Mouse (Mus musculus) neural tube, embryonic 10.5 days (tissue): ENCODE data around the gene Rad17.

Experiments used
- DNase-seq: peaks from one replicate; pipeline ENCODE4 v3.0.0-alpha.2; 2017; ENCODE audit warnings: low spot score; ENCODE audit errors: extremely low spot score

Gene Rad17

DNA sequence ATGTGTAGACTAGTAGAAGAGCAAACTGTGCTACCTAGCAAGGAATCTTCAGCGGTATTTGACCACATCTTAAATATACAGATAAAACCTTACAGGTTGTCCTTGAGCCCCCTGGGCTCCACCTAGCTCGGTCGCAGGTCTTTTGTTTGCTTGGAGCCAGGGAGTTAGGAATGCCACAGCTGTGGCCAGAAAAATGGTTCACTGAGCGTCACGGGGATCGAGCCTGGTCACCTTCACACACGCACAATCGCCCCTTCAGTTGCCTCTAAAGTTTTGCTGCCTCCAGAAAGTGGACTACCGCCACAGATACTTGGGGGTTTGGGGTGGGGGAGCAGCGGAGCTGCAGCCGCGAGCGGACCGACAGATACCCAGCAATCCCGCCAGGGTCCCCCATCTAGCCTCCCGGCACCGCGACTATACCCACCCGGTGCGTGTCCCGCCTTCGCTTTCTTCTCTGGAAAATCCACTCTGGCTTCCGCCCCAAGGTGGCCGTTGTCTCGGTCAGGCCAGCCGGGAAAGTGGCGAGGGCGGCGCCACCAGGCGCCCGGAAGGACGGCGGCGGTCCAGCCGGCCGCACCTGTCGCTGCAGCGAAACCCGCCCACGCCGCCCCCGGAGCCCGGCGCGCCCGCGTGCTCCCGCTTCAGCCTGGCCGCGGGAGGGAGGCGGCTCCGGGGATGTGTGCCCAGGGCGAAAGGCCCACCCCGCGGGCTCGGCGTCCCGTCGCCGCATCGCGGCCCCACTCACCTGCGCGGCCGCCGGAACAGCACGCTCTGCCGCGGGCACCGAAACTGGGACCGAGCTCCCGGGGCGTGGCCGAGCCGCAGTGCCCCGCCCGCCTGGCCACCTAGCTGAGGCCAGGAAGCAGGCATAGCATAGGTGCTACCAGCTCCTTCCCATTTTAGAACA is 34.4 kb downstream of the Rad17 start, which contains the start of gene Marveld2:
Marveld2 (minus strand) TSS at position 791 of the 907 bp plus-strand sequence.
- DNase-seq, result peak; percentile 47

- no peak for DNase-seq
These were observed 37.9 kb downstream of the Rad17 start for GRCm38 (mm10) chr13:100612903-100613302.

DNA sequence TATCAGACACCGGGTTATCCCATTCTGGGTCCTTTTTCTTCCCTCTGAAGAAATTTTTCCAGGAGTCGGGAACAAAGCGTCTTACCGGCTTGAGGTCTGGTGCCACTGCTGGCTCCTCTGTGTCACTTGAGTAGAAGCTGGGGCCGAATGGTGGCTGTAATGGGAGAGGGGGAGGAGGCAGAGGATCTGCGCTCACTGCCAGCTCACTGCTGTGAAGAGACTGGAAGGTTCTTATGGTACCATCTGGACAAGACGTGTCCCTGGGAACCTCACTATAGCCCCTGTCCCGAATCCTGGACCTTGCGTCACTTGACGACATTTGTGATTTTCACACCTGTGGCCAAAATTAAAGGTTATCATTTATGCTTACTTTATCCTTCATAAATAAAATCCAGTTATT is 38.6 kb downstream of the Rad17 start:
- DNase-seq, result no peak

- DNase-seq, result no peak
These were observed 39.6 kb downstream of the Rad17 start for GRCm38 (mm10) chr13:100611266-100611665.

GRCm38 (mm10) chr13:100607756-100608155 is 43.1 kb downstream of the Rad17 start:
- no peak for DNase-seq

- DNase-seq, result no peak
These were observed 45.0 kb downstream of the Rad17 start for GRCm38 (mm10) chr13:100605845-100606244.

GRCm38 (mm10) chr13:100603738-100604095 is 47.1 kb downstream of the Rad17 start:
- no peak for DNase-seq

GRCm38 (mm10) chr13:100603031-100603737 is 47.7 kb downstream of the Rad17 start:
- no peak for DNase-seq

GRCm38 (mm10) chr13:100602239-100602902 is 48.5 kb downstream of the Rad17 start:
- DNase-seq, result no peak

- DNase-seq, result no peak
These were observed 49.8 kb downstream of the Rad17 start for GRCm38 (mm10) chr13:100601034-100601433.

DNA sequence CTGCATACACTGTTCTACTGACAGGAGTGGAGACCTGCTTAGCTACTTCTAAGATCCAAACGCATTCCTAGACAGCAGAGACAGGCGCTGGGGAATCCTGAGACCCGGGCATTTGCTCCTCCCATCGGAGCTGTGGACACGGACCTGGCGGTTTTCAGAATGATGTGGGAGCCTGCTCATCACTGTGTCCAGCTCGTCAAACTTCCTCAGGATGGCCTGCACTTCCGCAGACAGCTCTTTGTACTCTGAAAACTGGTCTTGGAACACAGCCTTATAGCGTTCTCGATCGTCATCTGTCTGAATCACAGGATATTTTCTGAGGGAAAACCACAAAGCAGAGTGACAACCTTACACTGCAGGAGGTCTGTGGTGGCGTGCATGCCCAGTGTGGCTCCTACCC is 50.5 kb downstream of the Rad17 start:
- DNase-seq, result no peak

DNA sequence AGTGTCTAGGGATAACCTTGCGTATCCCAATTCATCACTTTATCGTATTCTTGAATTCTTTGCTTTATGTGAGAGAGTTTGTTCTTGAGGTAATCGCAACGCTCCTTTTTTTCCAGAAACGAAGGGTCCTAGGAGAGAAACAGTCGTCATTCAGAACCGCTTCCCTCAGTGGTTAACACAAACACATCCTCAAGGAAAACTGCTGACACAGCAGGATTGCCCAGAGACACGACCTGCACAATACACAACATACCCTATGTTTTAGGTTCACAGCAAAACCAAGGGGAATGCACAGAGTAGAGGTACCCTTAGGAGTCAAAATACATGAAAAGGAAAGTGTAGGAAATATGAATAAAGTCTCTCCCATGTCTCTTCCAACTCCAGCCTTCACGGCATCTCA is 53.6 kb downstream of the Rad17 start:
- no peak for DNase-seq

DNA sequence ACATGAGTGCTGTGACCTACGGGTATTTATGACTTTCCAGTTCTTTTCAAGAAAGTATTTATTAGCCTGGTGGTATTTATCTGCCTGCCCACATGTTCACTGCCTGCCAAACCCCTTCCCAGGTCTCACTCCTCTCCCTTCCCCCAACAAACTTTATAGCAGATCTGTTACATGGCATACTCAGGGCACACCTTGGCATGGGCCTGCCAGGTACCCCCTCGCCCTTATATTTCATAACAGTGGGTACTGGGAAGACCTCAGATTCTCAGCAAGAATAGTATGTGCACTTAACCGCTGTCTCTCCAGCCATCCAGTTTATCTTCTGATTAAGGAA is 55.3 kb downstream of the Rad17 start:
- DNase-seq, result no peak

DNA sequence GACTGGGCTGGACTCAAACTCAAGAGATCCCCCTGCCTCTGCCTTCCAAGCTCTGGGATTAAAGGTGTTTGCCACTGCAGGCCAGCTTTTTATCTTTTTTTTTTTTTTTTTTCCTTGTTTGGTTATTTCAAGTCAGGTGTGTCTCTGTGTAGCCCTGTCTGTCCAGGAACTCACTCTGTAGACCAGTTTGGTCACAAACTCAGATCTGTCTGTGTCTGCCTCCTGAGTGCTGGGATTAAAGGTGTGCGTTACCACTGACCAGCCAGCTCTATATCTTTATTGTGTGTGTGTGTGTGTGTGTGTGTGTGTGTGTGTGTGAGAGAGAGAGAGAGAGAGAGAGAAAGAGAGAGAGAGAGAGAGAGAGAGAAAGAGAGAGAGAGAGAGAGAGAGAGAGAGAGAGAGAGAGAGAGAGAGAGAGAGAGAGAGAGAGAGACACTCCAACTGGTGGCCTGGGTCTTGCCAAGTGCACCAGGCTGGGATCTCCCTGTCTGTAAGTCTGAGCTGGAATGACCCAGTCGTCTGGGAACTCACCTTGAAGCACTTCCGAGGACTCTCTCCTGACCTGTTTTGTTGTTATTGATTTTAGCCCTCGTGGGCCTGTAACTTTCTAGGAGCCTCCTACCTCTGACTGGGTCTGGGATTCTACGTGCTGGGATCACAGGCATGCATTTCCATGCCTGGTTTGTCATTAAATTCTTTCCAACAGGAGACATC is 55.9 kb downstream of the Rad17 start:
- DNase-seq, result no peak

DNA sequence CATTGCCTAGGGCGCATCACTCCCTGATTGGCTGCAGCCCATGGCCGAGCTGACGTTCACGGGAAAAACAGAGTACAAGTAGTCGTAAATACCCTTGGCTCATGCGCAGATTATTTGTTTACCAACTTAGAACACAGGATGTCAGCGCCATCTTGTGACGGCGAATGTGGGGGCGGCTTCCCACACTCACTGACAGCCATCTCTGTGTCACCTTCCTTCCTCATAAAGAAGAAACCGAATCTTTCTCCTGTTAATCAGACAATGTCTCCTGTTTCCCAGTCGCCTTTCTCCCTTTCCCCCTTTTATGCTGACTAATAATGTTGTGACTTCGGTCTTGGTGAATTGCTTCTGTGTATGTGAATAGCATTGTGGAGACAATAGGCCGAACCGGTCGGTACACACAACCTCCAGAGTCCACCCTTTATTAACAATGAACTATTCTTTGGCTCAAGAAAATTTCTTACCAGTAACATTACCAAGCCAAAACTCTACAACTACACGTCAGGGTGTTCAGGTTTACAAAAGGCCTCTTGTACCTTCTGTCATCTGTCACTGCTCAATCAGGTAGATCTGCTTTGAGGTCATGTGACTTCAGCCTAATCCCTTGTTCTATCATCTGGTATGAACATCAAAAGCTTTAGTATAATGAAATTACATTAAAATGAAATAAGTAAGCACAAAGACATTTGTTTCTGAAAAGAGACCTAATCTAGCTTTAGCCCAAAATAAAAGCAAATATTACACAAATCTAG is 56.6 kb downstream of the Rad17 start:
- no peak for DNase-seq

GRCm38 (mm10) chr13:100588646-100589045 is 62.2 kb downstream of the Rad17 start:
- DNase-seq, result no peak

GRCm38 (mm10) chr13:100582144-100582543 is 68.7 kb downstream of the Rad17 start:
- no peak for DNase-seq

- DNase-seq, result no peak
These were observed 69.2 kb downstream of the Rad17 start for GRCm38 (mm10) chr13:100581701-100582100.

- no peak for DNase-seq
These were observed 70.9 kb downstream of the Rad17 start for GRCm38 (mm10) chr13:100579951-100580350.

- DNase-seq, result no peak
These were observed 71.6 kb downstream of the Rad17 start for GRCm38 (mm10) chr13:100579220-100579619.

DNA sequence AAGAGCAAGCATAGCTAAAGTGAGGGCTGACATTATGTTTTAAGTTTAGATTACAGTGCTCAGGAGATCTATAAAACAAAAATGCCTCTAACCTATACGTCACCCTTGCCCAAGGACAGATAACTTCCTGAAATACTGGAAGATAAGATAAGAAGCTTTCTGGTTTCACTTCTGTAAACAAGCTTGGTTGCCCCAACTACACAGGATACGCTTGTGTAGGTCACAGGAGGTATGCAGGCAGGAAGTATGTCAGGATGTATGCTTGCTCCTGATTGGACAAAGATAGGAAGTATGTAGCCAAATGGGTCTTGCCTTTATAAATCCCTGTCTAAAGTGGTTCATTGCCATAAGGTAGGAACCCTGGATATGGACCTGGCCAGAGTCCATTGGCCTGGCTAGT is 74.9 kb downstream of the Rad17 start:
- no peak for DNase-seq
